Mouse (Mus musculus) heart, embryonic 16.5 days (tissue): Measurements from ENCODE around the gene Cabin1. TPM values are rescaled to one million over a fixed set of nuclear protein-coding genes. Genes with fewer than 3 reads are reported as not detected.

Experiments
- ATAC-seq: fragments of 200-750 bp; cut with Nextera tagmentation; replicated peaks from 2 replicates; pipeline ENCODE4 v1.8.0; 2017; ENCODE audit warnings: moderate number of reproducible peaks; ENCODE audit not compliant: insufficient read depth, low FRiP score; ENCODE audit errors: extremely low read depth
- H3K27ac ChIP-seq: fragments of 300-500 bp; sonication (generic); 2 replicates; pipeline ENCODE4 v1.5.1; 2014; ENCODE audit warnings: mild to moderate bottlenecking, low read length, control low read depth, moderate library complexity
- H3K27me3 ChIP-seq: fragments of 300-500 bp; sonication (generic); 2 replicates; pipeline ENCODE4 v1.6.1; 2014; ENCODE audit warnings: low read length, mixed read lengths; ENCODE audit not compliant: control insufficient read depth, insufficient read depth
- H3K36me3 ChIP-seq: fragments of 300-500 bp; sonication (generic); 2 replicates; pipeline ENCODE4 v1.6.1; 2014; ENCODE audit not compliant: control insufficient read depth, insufficient read depth
- H3K4me1 ChIP-seq: fragments of 300-500 bp; sonication (generic); 2 replicates; pipeline ENCODE4 v1.6.1; 2014; ENCODE audit warnings: low read length, mixed read lengths; ENCODE audit not compliant: control insufficient read depth, insufficient read depth
- H3K4me2 ChIP-seq: fragments of 300-500 bp; sonication (generic); 2 replicates; pipeline ENCODE4 v1.6.1; 2014; ENCODE audit warnings: low read depth, mild to moderate bottlenecking, control low read depth, low read length
- H3K4me3 ChIP-seq: fragments of 300-500 bp; sonication (generic); 2 replicates; pipeline ENCODE4 v1.5.1; 2014; ENCODE audit warnings: mild to moderate bottlenecking, control low read depth, low read length
- H3K9ac ChIP-seq: fragments of 300-500 bp; sonication (generic); 2 replicates; pipeline ENCODE4 v1.6.1; 2014; ENCODE audit warnings: low read length, control low read depth
- H3K9me3 ChIP-seq: fragments of 300-500 bp; sonication (generic); replicated peaks from 2 replicates; pipeline ENCODE4 v1.6.1; 2016; ENCODE audit warnings: low read length; ENCODE audit not compliant: control insufficient read depth
- WGBS: fragments of 180-500 bp; shearing (Covaris S2); extraction: QIAGEN DNeasy Blood & Tissue Kit; methylation state at CpG from one replicate; pipeline ENCODE4 v1.1.7; 2014; 5-methylcytosine and 5-hydroxymethylcytosine counted together
- polyA plus RNA-seq: library from polyadenylated mRNA; unstranded; fragments of >200 nt; fragmentation: Nextera tagmentation; extraction: Ambion mirVana; gene quantifications from 2 replicates; pipeline ENCODE4 v1.2.1, GENCODE M21; 2015

Gene Cabin1
- polyA plus RNA-seq, 1 experiment from 2014 or later: 23.7 TPM

- Histone ChIP-seq H3K4me1 (peaks cover 3% of the 10 kb centered on the region; the same call in 1 of the 2 replicates), H3K4me2 (no peak overlapping the region), H3K36me3 (peaks cover 36% of the 10 kb centered on the region), H3K27ac (no peak overlapping the region), H3K27me3 (no peaks in the 10 kb centered on the region), H3K4me3 (no peak overlapping the region), H3K9me3 (no peaks in the 10 kb centered on the region), H3K9ac (no peak overlapping the region)
- ATAC-seq: no peak
- WGBS: 87% methylated on average over 3 of the region's 3 CpGs
Measured at GRCm38 (mm10) chr10:75697693-75698092, 66.4 kb downstream of the Cabin1 start.

GRCm38 (mm10) chr10:75696597-75697355, 67.4 kb downstream of the Cabin1 start:
- Histone ChIP-seq H3K36me3 (peaks cover 39% of the 10 kb centered on the region), H3K9me3 (no peaks in the 10 kb centered on the region), H3K27ac (no peak overlapping the region), H3K4me1 (peaks cover 3% of the 10 kb centered on the region; the same call in 1 of the 2 replicates), H3K9ac (no peak overlapping the region), H3K4me3 (no peak overlapping the region), H3K4me2 (no peak overlapping the region), H3K27me3 (no peaks in the 10 kb centered on the region)
- ATAC-seq: no peak
- 74% methylated on average over 7 of the region's 7 CpGs for WGBS

GRCm38 (mm10) chr10:75695521-75695920, 68.6 kb downstream of the Cabin1 start:
- H3K36me3 ChIP-seq: peaks cover 42% of the 10 kb centered on the region
- no peak overlapping the region for H3K4me3 ChIP-seq
- no peaks in the 10 kb centered on the region for H3K9me3 ChIP-seq
- ATAC-seq: no peak
- no peaks in the 10 kb centered on the region for H3K27me3 ChIP-seq
- WGBS: 95% methylated on average over 2 of the region's 2 CpGs
- no peak overlapping the region for H3K27ac ChIP-seq
- no peak overlapping the region for H3K4me2 ChIP-seq
- no peak overlapping the region for H3K9ac ChIP-seq
- H3K4me1 ChIP-seq: peaks cover 3% of the 10 kb centered on the region; the same call in 1 of the 2 replicates

- H3K4me1 ChIP-seq: peaks cover 3% of the 10 kb centered on the region; the same call in 1 of the 2 replicates
- no peaks in the 10 kb centered on the region for H3K27me3 ChIP-seq
- H3K36me3 ChIP-seq: peaks cover 42% of the 10 kb centered on the region
- H3K9me3 ChIP-seq: no peaks in the 10 kb centered on the region
- ATAC-seq: no peak
- H3K27ac ChIP-seq: no peak overlapping the region
- H3K4me3 ChIP-seq: no peak overlapping the region
- H3K9ac ChIP-seq: no peak overlapping the region
- WGBS: 89% methylated on average over 5 of the region's 5 CpGs
- no peak overlapping the region for H3K4me2 ChIP-seq
Measured at GRCm38 (mm10) chr10:75695078-75695477, 69.1 kb downstream of the Cabin1 start.

- no peak overlapping the region for H3K4me2 ChIP-seq
- peaks cover 3% of the 10 kb centered on the region; the same call in 1 of the 2 replicates for H3K4me1 ChIP-seq
- peaks cover 39% of the 10 kb centered on the region for H3K36me3 ChIP-seq
- H3K9me3 ChIP-seq: no peaks in the 10 kb centered on the region
- WGBS: 85% methylated on average over 9 of the region's 9 CpGs
- H3K9ac ChIP-seq: no peak overlapping the region
- H3K4me3 ChIP-seq: no peak overlapping the region
- no peak for ATAC-seq
- H3K27me3 ChIP-seq: no peaks in the 10 kb centered on the region
- H3K27ac ChIP-seq: no peak overlapping the region
Measured at GRCm38 (mm10) chr10:75694567-75694966, 69.6 kb downstream of the Cabin1 start.

- Histone ChIP-seq H3K4me1 (peaks cover 3% of the 10 kb centered on the region; the same call in 1 of the 2 replicates), H3K9ac (no peak overlapping the region), H3K27ac (no peak overlapping the region), H3K4me3 (no peak overlapping the region), H3K27me3 (no peaks in the 10 kb centered on the region), H3K36me3 (peaks cover 29% of the 10 kb centered on the region), H3K4me2 (no peak overlapping the region), H3K9me3 (no peaks in the 10 kb centered on the region)
- no peak for ATAC-seq
- 70% methylated on average over 11 of the region's 11 CpGs for WGBS
Measured at GRCm38 (mm10) chr10:75693451-75694233, 70.5 kb downstream of the Cabin1 start.

- Histone ChIP-seq H3K36me3 (peaks cover 20% of the 10 kb centered on the region), H3K4me2 (no peak overlapping the region), H3K4me3 (no peak overlapping the region), H3K4me1 (no peaks in the 10 kb centered on the region; the same call in 1 of the 2 replicates), H3K9me3 (no peaks in the 10 kb centered on the region), H3K27me3 (no peaks in the 10 kb centered on the region), H3K9ac (no peak overlapping the region), H3K27ac (no peak overlapping the region)
- no peak for ATAC-seq
- WGBS: 97% methylated on average over 2 of the region's 2 CpGs
Measured at GRCm38 (mm10) chr10:75688598-75688997, 75.5 kb downstream of the Cabin1 start.

GRCm38 (mm10) chr10:75686724-75687123, 77.4 kb downstream of the Cabin1 start:
- Histone ChIP-seq H3K9ac (no peak overlapping the region), H3K9me3 (no peaks in the 10 kb centered on the region), H3K27me3 (no peaks in the 10 kb centered on the region), H3K4me1 (no peaks in the 10 kb centered on the region), H3K4me2 (no peak overlapping the region), H3K4me3 (no peak overlapping the region), H3K36me3 (peaks cover 17% of the 10 kb centered on the region), H3K27ac (no peak overlapping the region)
- WGBS: 61% methylated on average over 4 of the region's 4 CpGs
- no peak for ATAC-seq
